Mouse (Mus musculus) heart, embryonic 14.5 days (tissue): ENCODE data around the gene Cdk12. TPM values are rescaled to one million over a fixed set of nuclear protein-coding genes. Genes with fewer than 3 reads are reported as not detected.
"Not testable (repeated sequence)": the region's sequence is repeated elsewhere in the genome, so short reads cannot be mapped to it uniquely, and the experiment has no call there.

Experiments used
- ATAC-seq: fragments of 200-750 bp; cut with Nextera tagmentation; 2 replicates; pipeline ENCODE4 v1.8.0; 2017; ENCODE audit warnings: low read depth, moderate TSS enrichment; ENCODE audit not compliant: insufficient number of reproducible peaks, insufficient read depth, low FRiP score
- H3K27ac ChIP-seq, 2 experiments: fragments of 200-500 bp in 1 of 2; fragments of 300-500 bp in 1 of 2; sonication (generic) in 1 of 2; replicated peaks in 1 of 2; 2 replicates each; pipeline ENCODE4 v1.5.1; 2012 to 2014; ENCODE audit warnings: low read depth in 2 of 2, low read length in 2 of 2, control low read depth in 1 of 2, mild to moderate bottlenecking in 1 of 2, mixed read lengths in 1 of 2; ENCODE audit not compliant: control insufficient read depth in 1 of 2, insufficient read depth in 1 of 2
- H3K27me3 ChIP-seq: fragments of 300-500 bp; sonication (generic); 2 replicates; pipeline ENCODE4 v1.6.1; 2014; ENCODE audit warnings: mild to moderate bottlenecking, low read length, control low read depth; ENCODE audit not compliant: control insufficient read depth, insufficient read depth
- H3K36me3 ChIP-seq: fragments of 300-500 bp; sonication (generic); 2 replicates; pipeline ENCODE4 v1.6.1; 2014; ENCODE audit warnings: mild to moderate bottlenecking, control low read depth, low read length, mixed read lengths; ENCODE audit not compliant: control insufficient read depth, insufficient read depth
- H3K4me1 ChIP-seq, 2 experiments: fragments of 200-500 bp in 1 of 2; fragments of 300-500 bp in 1 of 2; sonication (generic) in 1 of 2; 2 replicates each; pipeline ENCODE4 v1.6.1; 2012 to 2014; ENCODE audit warnings: low read length in 2 of 2, control low read depth in 1 of 2, mixed read lengths in 1 of 2; ENCODE audit not compliant: control insufficient read depth in 2 of 2, insufficient read depth in 2 of 2
- H3K4me2 ChIP-seq: fragments of 300-500 bp; sonication (generic); 2 replicates; pipeline ENCODE4 v1.6.1; 2014; ENCODE audit warnings: mild to moderate bottlenecking, low read length
- H3K4me3 ChIP-seq, 2 experiments: fragments of 200-500 bp in 1 of 2; fragments of 300-500 bp in 1 of 2; sonication (generic) in 1 of 2; 2 replicates each; pipeline ENCODE4 v1.5.1; 2012 to 2014; ENCODE audit warnings: low read length in 2 of 2, mild to moderate bottlenecking in 2 of 2, control low read depth in 1 of 2, low read depth in 1 of 2, moderate library complexity in 1 of 2; ENCODE audit not compliant: control insufficient read depth in 1 of 2, insufficient read depth in 1 of 2
- H3K9ac ChIP-seq: fragments of 300-500 bp; sonication (generic); 2 replicates; pipeline ENCODE4 v1.6.1; 2014; ENCODE audit warnings: mild to moderate bottlenecking, low read length
- H3K9me3 ChIP-seq: fragments of 300-500 bp; sonication (generic); 2 replicates; pipeline ENCODE4 v1.6.1; 2016; ENCODE audit warnings: low read length, control low read depth; ENCODE audit not compliant: control insufficient read depth
- WGBS: fragments of 180-500 bp; shearing (Covaris S2); extraction: QIAGEN DNeasy Blood & Tissue Kit; methylation state at CpG from one replicate; pipeline ENCODE4 v1.1.7; 2014; 5-methylcytosine and 5-hydroxymethylcytosine counted together
- polyA plus RNA-seq: library from polyadenylated mRNA; unstranded; fragments of >200 nt; fragmentation: Nextera tagmentation; extraction: Ambion mirVana; gene quantifications from 2 replicates; pipeline ENCODE4 v1.2.1, GENCODE M21; 2014

Gene Cdk12
- polyA plus RNA-seq, 1 experiment from 2014 or later = 9.8 TPM

DNA sequence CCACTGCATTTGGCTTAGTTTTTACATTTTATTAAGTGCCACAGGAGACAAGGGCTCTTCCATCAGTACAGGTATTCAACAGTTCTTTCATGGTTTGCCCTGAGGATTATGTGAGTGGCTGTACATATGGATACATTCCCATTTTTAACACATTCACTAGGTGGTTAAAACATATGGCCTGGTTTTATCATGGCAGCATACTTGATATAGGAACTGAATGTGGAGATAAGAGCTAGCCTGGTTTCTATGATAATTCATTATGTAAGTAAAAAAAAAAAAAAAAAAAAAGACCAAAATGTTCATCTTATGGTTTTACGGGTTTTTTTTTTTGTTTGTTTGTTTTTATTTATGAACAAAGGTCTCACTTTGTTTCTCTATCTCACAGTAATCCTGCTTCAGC is 23.5 kb downstream of the Cdk12 start:
- no peaks in the 10 kb centered on the region for H3K4me1 ChIP-seq
- no peak overlapping the region for H3K4me2 ChIP-seq
- peaks cover 93% of the 10 kb centered on the region for H3K36me3 ChIP-seq
- H3K4me3 ChIP-seq = no peak overlapping the region
- WGBS = 96% methylated on average over 1 of the region's 1 CpGs
- H3K27ac ChIP-seq = no peak overlapping the region
- H3K9ac ChIP-seq = no peak overlapping the region
- H3K9me3 ChIP-seq = no peaks in the 10 kb centered on the region
- no peaks in the 10 kb centered on the region for H3K27me3 ChIP-seq
- no peak for ATAC-seq

DNA sequence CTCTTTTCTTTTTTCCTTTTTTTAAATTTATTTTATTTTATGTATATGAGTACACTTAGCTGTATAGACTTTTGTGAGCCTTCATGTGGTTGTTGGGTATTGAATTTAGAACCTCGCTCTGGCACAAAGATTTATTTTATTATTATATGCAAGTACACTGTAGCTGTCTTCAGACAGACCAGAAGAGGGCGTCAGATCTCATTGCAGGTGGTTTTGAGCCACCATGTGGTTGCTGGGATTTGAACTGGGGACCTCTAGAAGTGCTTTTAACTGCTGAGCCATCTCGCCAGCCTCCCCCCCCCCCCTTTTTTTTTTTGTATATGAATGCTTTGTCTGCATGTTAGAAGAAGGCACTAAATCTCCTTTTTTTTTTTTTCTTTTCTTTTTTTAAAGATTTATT is 35.6 kb downstream of the Cdk12 start:
- H3K4me1 ChIP-seq = no peaks in the 10 kb centered on the region
- no peaks in the 10 kb centered on the region for H3K9me3 ChIP-seq
- no peak overlapping the region for H3K27ac ChIP-seq
- no peak overlapping the region for H3K4me2 ChIP-seq
- WGBS = 78% methylated on average over 3 of the region's 3 CpGs
- H3K36me3 ChIP-seq = peaks cover 94% of the 10 kb centered on the region
- no peaks in the 10 kb centered on the region for H3K27me3 ChIP-seq
- no peak overlapping the region for H3K9ac ChIP-seq
- no peak overlapping the region for H3K4me3 ChIP-seq
- ATAC-seq = no peak

DNA sequence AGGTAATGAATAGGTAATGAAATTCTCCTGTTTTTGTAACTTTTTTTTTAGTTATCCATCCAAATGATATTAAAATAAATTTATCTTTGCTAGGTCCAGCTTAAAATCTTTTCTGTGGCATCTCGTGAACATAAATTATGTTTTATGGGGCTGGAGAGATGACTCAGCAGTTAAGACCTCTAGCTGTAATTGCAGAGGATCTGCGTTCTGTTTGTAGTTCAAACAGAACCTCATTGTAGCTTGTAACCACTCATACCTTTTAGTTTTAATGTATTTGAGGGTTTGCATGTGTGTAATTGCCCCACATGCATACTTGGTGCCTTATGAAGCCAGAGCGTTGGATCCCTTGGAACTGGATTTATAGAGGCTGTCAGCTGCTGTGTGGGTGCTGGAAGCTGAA is 36.1 kb downstream of the Cdk12 start:
- no peak for ATAC-seq
- peaks cover 94% of the 10 kb centered on the region for H3K36me3 ChIP-seq
- WGBS = 92% methylated on average over 3 of the region's 3 CpGs

DNA sequence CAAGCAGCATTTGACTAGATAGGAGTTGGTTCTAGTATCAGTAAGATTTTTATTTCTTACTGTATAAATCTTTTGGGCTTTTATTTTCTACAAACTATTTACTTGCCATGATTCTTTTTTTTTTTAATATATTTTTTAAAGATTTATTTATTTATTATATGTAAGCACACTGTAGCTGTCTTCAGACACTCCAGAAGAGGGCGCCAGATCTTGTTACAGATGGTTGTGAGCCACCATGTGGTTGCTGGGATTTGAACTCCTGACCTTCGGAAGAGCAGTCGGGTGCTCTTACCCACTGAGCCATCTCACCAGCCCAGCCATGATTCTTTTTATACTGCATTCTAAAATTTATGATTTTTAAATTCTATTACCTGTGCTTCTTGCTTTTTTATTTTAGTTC is 40.1 kb downstream of the Cdk12 start:
- H3K9ac ChIP-seq, H3K4me2 ChIP-seq, H3K27ac ChIP-seq, H3K4me1 ChIP-seq, ATAC-seq, H3K27me3 ChIP-seq, H3K4me3 ChIP-seq, H3K9me3 ChIP-seq: not testable (repeated sequence)
- peaks cover 95% of the 10 kb centered on the region for H3K36me3 ChIP-seq
- 70% methylated on average over 3 of the region's 3 CpGs for WGBS

More for the DNA sequence above, 36.1 kb downstream of the Cdk12 start:
- no peak overlapping the region for H3K4me3 ChIP-seq
- no peak overlapping the region for H3K4me2 ChIP-seq
- H3K4me1 ChIP-seq = no peaks in the 10 kb centered on the region
- no peaks in the 10 kb centered on the region for H3K9me3 ChIP-seq
- H3K27ac ChIP-seq = no peak overlapping the region
- H3K27me3 ChIP-seq = no peaks in the 10 kb centered on the region
- H3K9ac ChIP-seq = no peak overlapping the region

DNA sequence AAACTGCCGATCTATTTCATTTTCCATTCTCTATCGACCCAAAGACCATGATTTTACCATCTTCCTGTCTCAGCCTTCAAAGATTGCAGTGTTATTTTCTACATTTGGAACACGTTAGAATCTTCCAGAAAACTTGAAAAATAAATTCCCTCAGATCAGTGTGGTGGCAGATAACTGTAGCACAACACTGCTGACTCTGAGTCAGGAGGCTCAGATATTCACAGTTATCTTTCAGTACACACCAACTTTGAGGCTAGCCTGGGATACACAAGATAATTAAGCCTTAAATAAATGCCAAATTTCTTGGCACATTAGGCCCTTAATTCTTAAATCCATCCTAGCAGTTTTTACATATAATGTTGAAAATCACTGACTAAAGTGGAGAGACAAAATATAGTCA is 41.6 kb downstream of the Cdk12 start:
- H3K9ac ChIP-seq = no peak overlapping the region
- H3K4me2 ChIP-seq = no peak overlapping the region
- H3K4me3 ChIP-seq = no peak overlapping the region
- 89% methylated on average over 3 of the region's 3 CpGs for WGBS
- no peak overlapping the region for H3K27ac ChIP-seq
- H3K27me3 ChIP-seq = no peaks in the 10 kb centered on the region
- no peaks in the 10 kb centered on the region for H3K9me3 ChIP-seq
- peaks cover 90% of the 10 kb centered on the region for H3K36me3 ChIP-seq
- ATAC-seq = no peak
- no peaks in the 10 kb centered on the region for H3K4me1 ChIP-seq

DNA sequence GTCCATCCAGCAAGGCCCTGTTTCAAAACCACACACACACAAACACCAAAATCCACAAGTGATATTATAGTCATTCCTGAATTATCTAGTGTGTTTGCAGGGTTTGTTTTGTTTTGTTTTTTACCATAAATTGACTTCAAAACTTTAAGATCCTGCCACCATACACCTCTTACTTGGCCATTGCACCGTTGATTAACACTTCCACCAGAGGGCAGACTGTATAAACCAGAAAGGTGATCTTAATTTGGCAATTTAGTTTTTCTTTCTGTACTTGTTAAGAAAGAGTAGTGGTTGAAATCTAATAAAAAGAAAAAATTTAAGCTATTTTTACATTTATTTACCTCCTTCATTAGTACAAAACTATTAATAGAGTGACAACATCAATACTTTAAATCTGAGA is 44.5 kb downstream of the Cdk12 start:
- ATAC-seq = no peak

DNA sequence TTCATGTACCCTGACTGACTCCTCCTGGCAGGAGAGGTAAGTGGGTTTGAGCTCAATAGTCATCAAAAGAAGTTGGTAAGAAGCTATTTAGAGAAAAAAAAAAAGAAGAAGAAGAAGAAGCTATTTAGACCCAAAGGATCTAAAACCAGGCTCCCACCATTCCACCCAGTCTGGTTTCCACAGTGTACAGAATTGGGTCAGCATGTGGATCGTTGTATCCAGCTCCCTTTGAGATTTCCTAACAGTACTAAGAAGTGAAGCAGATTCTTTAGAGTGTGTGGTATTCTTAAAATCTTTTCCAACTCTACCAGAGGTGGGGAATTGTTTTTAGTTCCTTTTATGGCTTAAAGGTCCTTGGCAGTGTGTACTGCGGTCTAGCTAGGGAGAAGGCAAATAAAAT is 50.9 kb downstream of the Cdk12 start:
- no peaks in the 10 kb centered on the region for H3K4me1 ChIP-seq
- 90% methylated on average over 2 of the region's 2 CpGs for WGBS
- no peak overlapping the region for H3K27ac ChIP-seq
- H3K4me2 ChIP-seq = no peak overlapping the region
- H3K27me3 ChIP-seq = no peaks in the 10 kb centered on the region
- H3K9ac ChIP-seq = no peak overlapping the region
- H3K36me3 ChIP-seq = peaks cover 41% of the 10 kb centered on the region
- H3K9me3 ChIP-seq = no peaks in the 10 kb centered on the region
- no peak overlapping the region for H3K4me3 ChIP-seq
- ATAC-seq = no peak

More for the DNA sequence above, 44.5 kb downstream of the Cdk12 start:
- no peak overlapping the region for H3K9ac ChIP-seq
- H3K4me3 ChIP-seq = no peak overlapping the region
- H3K4me1 ChIP-seq = no peaks in the 10 kb centered on the region
- no peak overlapping the region for H3K27ac ChIP-seq
- H3K36me3 ChIP-seq = peaks cover 85% of the 10 kb centered on the region
- no peak overlapping the region for H3K4me2 ChIP-seq
- no peaks in the 10 kb centered on the region for H3K27me3 ChIP-seq
- no peaks in the 10 kb centered on the region for H3K9me3 ChIP-seq
- 82% methylated on average over 1 of the region's 1 CpGs for WGBS

DNA sequence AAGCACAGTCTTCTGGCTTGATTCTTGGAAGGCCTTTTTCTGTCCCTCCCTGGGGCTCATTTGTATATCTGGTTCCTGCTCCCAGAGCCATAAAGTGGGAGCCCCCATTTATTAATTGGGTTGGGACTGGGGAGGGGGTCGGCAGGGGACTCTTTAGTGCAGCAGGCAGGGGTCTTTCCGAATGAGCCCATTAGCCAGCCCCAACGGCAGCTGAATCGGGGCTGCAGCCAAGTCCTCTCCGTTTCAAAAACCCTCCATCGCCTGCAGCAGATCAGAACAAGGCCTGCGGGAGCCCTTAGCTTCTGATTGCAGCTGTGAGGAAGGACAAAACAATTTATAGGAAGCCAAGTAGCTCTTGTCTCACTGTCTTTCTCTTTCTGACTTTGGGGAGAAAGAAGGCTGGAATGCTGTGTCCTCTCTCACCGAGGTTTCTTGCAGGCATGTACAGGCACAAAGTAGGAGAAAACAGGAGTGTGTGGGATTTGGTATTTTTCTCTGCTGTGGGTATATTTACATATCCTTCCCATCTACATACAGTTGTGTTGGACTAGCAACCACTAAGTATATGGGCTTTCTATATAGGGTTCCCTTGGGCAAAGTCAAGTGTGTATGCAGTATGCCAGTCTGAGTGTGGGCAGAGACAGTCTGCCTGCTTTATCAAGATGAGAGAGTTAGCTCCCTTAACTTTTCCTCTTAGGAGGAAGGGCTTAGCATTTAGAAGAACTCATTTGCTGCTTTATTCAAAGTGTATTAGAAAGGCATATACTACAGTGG is 58.0 kb downstream of the Cdk12 start:
- Histone ChIP-seq H3K9ac (no peak overlapping the region), H3K4me3 (no peak overlapping the region), H3K4me2 (no peak overlapping the region), H3K9me3 (no peaks in the 10 kb centered on the region), H3K27ac (no peak overlapping the region), H3K27me3 (no peaks in the 10 kb centered on the region), H3K4me1 (peaks cover 0 to 7% of the 10 kb centered on the region in 2 experiments; a peak in 2 of 4 replicates), H3K36me3 (peaks cover 39% of the 10 kb centered on the region)
- 80% methylated on average over 8 of the region's 8 CpGs for WGBS
- ATAC-seq = no peak
